Mouse (Mus musculus): ENCODE measurements around the gene Rprd1b. TPM values are rescaled to one million over a fixed set of nuclear protein-coding genes. Genes with fewer than 3 reads are reported as not detected.

The Rprd1b gene
- polyA plus RNA-seq, 1 experiment, result 17.5 TPM

- no peak for DNase-seq
- H3K27ac ChIP-seq (ENCODE audit: insufficient read depth, low read depth, low read length), result 0 out of 2 replicates have a peak overlapping the region, but pooled peaks have one; percentile 19
- H3K4me3 ChIP-seq (ENCODE audit: insufficient read depth, low read depth, low read length), result no peak overlapping the region
- no peak for TF ChIP-seq POLR2A (IDR thresholded peaks at IDR 0.05; ENCODE audit: low read depth, low read length)
- no peak for TF ChIP-seq CTCF (conservative IDR thresholded peaks at IDR 0.05; ENCODE audit: insufficient read depth, insufficient read length, low read depth, low read length)
- no peaks in the 10 kb centered on the region; the same call in 1 of the 2 replicates for H3K36me3 ChIP-seq (ENCODE audit: control insufficient read depth, insufficient read depth, low read length)
- peaks cover 27% of the 10 kb centered on the region for H3K4me1 ChIP-seq (ENCODE audit: control insufficient read depth, insufficient read depth, low read length)
- no peaks in the 10 kb centered on the region for H3K27me3 ChIP-seq (replicated peaks; ENCODE audit: control insufficient read depth, insufficient read depth, low read length)
- WGBS, result 62% methylated on average over 7 of the region's 7 CpGs
Observed at GRCm38 (mm10) chr2:158141271-158141670, 113.0 kb downstream of the Rprd1b start.

DNA sequence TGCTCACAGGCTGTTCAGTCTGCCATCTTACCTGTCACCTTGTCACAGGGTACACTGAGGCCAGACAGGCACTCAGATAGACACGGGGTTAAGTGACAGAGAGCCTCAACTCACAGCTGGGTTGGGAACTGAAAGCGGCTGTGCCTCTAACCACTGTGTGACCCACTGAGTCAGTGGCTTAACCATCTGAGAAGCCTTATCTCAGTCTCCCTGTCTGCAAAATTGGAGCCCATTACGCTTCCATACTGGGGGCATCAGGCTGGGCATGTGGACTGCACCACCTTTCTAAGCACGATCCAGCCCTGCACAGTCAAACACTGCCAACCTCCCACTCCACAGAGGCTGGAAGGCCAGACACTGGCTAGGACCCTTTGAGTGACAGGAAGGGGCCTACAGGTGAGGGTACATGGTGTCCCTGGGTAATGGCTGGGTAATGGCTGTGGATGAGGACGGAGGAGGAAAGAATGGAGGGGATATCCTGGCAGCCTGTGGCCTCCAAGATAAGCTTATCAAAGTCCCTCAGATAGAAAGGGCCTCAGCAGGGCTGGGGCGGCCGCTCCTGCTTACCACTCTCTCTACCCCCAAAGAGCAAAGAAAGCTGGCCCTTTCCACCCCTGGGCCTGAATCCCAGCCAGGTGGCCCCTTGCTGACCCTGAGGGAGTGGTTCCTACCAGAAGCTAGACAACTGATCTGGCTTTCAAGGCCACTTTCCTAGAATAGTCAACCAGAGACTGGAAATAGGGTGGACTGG, 113.6 kb downstream of the Rprd1b start:
- Histone ChIP-seq H3K27me3 (replicated peaks; ENCODE audit: control insufficient read depth, insufficient read depth, low read length) (no peaks in the 10 kb centered on the region), H3K36me3 (ENCODE audit: control insufficient read depth, insufficient read depth, low read length) (no peaks in the 10 kb centered on the region; the same call in 1 of the 2 replicates), H3K27ac (ENCODE audit: insufficient read depth, low read depth, low read length) (0 out of 2 replicates have a peak overlapping the region, but pooled peaks have one; percentile 1), H3K4me3 (ENCODE audit: insufficient read depth, low read depth, low read length) (no peak overlapping the region), H3K4me1 (ENCODE audit: control insufficient read depth, insufficient read depth, low read length) (peaks cover 24% of the 10 kb centered on the region; the same call in 1 of the 2 replicates)
- peak; percentile 66 for DNase-seq
- 76% methylated on average over 7 of the region's 7 CpGs for WGBS
- no peak for TF ChIP-seq CTCF (conservative IDR thresholded peaks at IDR 0.05; ENCODE audit: insufficient read depth, insufficient read length, low read depth, low read length)
- no peak for TF ChIP-seq POLR2A (IDR thresholded peaks at IDR 0.05; ENCODE audit: low read depth, low read length)

DNA sequence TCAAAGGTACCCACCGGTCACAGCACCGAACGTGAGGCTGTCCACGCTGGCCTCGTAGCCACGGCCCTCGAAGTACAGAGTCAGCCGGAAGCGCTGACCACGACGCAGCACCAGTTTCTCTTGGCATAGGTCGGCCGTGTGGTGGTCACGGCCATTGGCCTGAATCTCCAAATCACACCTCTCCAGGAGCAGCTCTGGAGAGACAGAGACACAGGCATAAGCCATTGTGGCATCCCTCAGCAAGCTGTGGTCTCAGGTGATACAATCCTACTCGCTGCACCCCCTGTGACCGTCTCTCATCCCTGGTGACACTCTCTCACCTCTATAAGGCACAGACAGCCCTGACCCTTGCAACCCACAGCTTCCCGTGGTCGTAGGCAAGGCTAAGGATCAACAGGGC, 114.7 kb downstream of the Rprd1b start:
- no peaks in the 10 kb centered on the region; the same call in 1 of the 2 replicates for H3K36me3 ChIP-seq (ENCODE audit: control insufficient read depth, insufficient read depth, low read length)
- no peaks in the 10 kb centered on the region for H3K27me3 ChIP-seq (replicated peaks; ENCODE audit: control insufficient read depth, insufficient read depth, low read length)
- H3K27ac ChIP-seq (ENCODE audit: insufficient read depth, low read depth, low read length), result no peak overlapping the region
- no peak for DNase-seq
- TF ChIP-seq CTCF (conservative IDR thresholded peaks at IDR 0.05; ENCODE audit: insufficient read depth, insufficient read length, low read depth, low read length), result no peak
- no peak for TF ChIP-seq POLR2A (IDR thresholded peaks at IDR 0.05; ENCODE audit: low read depth, low read length)
- 70% methylated on average over 18 of the region's 18 CpGs for WGBS
- H3K4me1 ChIP-seq (ENCODE audit: control insufficient read depth, insufficient read depth, low read length), result peaks cover 24% of the 10 kb centered on the region; the same call in 1 of the 2 replicates
- H3K4me3 ChIP-seq (ENCODE audit: insufficient read depth, low read depth, low read length), result no peak overlapping the region

DNA sequence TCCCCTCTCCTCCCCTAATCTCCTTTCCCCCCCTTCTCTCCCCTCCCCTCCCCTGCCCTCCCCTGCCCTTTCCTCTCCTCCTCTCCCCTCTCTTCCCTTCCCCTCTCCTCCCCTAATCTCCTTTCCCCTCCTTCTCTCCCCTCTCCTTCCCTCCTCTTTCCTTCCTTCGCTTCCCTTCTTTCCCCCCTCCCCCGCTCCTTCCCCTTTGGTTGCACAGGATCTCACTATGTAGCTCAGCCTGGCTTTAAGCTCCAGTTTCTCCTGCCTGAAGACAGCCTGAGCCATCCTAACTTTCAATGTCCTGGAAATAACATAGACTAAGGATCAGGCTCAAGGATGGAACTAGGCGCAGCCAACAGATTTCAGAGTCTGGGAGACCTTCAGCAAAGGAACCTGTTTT, 115.5 kb downstream of the Rprd1b start:
- no peak for DNase-seq
- TF ChIP-seq POLR2A (IDR thresholded peaks at IDR 0.05; ENCODE audit: low read depth, low read length), result no peak
- TF ChIP-seq CTCF (conservative IDR thresholded peaks at IDR 0.05; ENCODE audit: insufficient read depth, insufficient read length, low read depth, low read length), result no peak
- no peaks in the 10 kb centered on the region for H3K27me3 ChIP-seq (replicated peaks; ENCODE audit: control insufficient read depth, insufficient read depth, low read length)
- H3K27ac ChIP-seq (ENCODE audit: insufficient read depth, low read depth, low read length), result 0 out of 2 replicates have a peak overlapping the region, but pooled peaks have one; percentile 10
- H3K4me1 ChIP-seq (ENCODE audit: control insufficient read depth, insufficient read depth, low read length), result peaks cover 24% of the 10 kb centered on the region; the same call in 1 of the 2 replicates
- no peaks in the 10 kb centered on the region for H3K36me3 ChIP-seq (ENCODE audit: control insufficient read depth, insufficient read depth, low read length)
- H3K4me3 ChIP-seq (ENCODE audit: insufficient read depth, low read depth, low read length), result no peak overlapping the region
- 66% methylated on average over 3 of the region's 3 CpGs for WGBS

GRCm38 (mm10) chr2:158144263-158144662, 116.0 kb downstream of the Rprd1b start:
- peaks cover 24% of the 10 kb centered on the region; the same call in 1 of the 2 replicates for H3K4me1 ChIP-seq (ENCODE audit: control insufficient read depth, insufficient read depth, low read length)
- no peak for DNase-seq
- no peaks in the 10 kb centered on the region for H3K36me3 ChIP-seq (ENCODE audit: control insufficient read depth, insufficient read depth, low read length)
- TF ChIP-seq CTCF (conservative IDR thresholded peaks at IDR 0.05; ENCODE audit: insufficient read depth, insufficient read length, low read depth, low read length), result no peak
- TF ChIP-seq POLR2A (IDR thresholded peaks at IDR 0.05; ENCODE audit: low read depth, low read length), result no peak
- 0 out of 2 replicates have a peak overlapping the region, but pooled peaks have one; percentile 10 for H3K27ac ChIP-seq (ENCODE audit: insufficient read depth, low read depth, low read length)
- no peaks in the 10 kb centered on the region for H3K27me3 ChIP-seq (replicated peaks; ENCODE audit: control insufficient read depth, insufficient read depth, low read length)
- H3K4me3 ChIP-seq (ENCODE audit: insufficient read depth, low read depth, low read length), result peak overlapping the region; percentile 11; the same call in 1 of the 2 replicates
- WGBS, result 55% methylated on average over 8 of the region's 8 CpGs

- peak overlapping the region; percentile 77; the same call in 1 of the 2 replicates for H3K27ac ChIP-seq (ENCODE audit: insufficient read depth, low read depth, low read length)
- H3K27me3 ChIP-seq (replicated peaks; ENCODE audit: control insufficient read depth, insufficient read depth, low read length), result no peaks in the 10 kb centered on the region
- TF ChIP-seq CTCF (conservative IDR thresholded peaks at IDR 0.05; ENCODE audit: insufficient read depth, insufficient read length, low read depth, low read length) (no peak), POLR2A (IDR thresholded peaks at IDR 0.05; ENCODE audit: low read depth, low read length) (no peak)
- WGBS, result 64% methylated on average over 6 of the region's 6 CpGs
- no peaks in the 10 kb centered on the region for H3K36me3 ChIP-seq (ENCODE audit: control insufficient read depth, insufficient read depth, low read length)
- H3K4me1 ChIP-seq (ENCODE audit: control insufficient read depth, insufficient read depth, low read length), result peaks cover 24% of the 10 kb centered on the region; the same call in 1 of the 2 replicates
- DNase-seq, result no peak
- peak overlapping the region; percentile 78 for H3K4me3 ChIP-seq (ENCODE audit: insufficient read depth, low read depth, low read length)
Observed at GRCm38 (mm10) chr2:158144750-158145527, 116.6 kb downstream of the Rprd1b start.

All from kidney, adult 2 months (tissue).